Mouse (Mus musculus) forebrain, embryonic 11.5 days (tissue): ENCODE measurements around the gene Pcnx3. TPM values are rescaled to one million over a fixed set of nuclear protein-coding genes. Genes with fewer than 3 reads are reported as not detected.

Experiments used
- ATAC-seq: fragments of 200-750 bp; cut with Nextera tagmentation; replicated peaks from 2 replicates; pipeline ENCODE4 v1.8.0; 2017; ENCODE audit warnings: moderate TSS enrichment; ENCODE audit not compliant: low FRiP score
- DNase-seq: peaks from one replicate; pipeline ENCODE4 v3.0.0-alpha.2; 2017; ENCODE audit warnings: low spot score
- H3K27ac ChIP-seq: fragments of 300-500 bp; sonication (generic); 2 replicates; pipeline ENCODE4 v1.5.1; 2014; ENCODE audit warnings: low read depth, low read length
- H3K27me3 ChIP-seq: fragments of 300-500 bp; sonication (generic); 2 replicates; pipeline ENCODE4 v1.6.1; 2014; ENCODE audit warnings: mild to moderate bottlenecking, low read length, mixed read lengths; ENCODE audit not compliant: control insufficient read depth, insufficient read depth
- H3K36me3 ChIP-seq: fragments of 300-500 bp; sonication (generic); 2 replicates; pipeline ENCODE4 v1.6.1; 2014; ENCODE audit warnings: mild to moderate bottlenecking, low read length, moderate library complexity, mixed read lengths; ENCODE audit not compliant: control insufficient read depth, insufficient read depth
- H3K4me1 ChIP-seq: fragments of 300-500 bp; sonication (generic); replicated peaks from 2 replicates; pipeline ENCODE4 v1.6.1; 2014; ENCODE audit warnings: low read length, mixed read lengths; ENCODE audit not compliant: control insufficient read depth, insufficient read depth
- H3K4me2 ChIP-seq: fragments of 300-500 bp; sonication (generic); 2 replicates; pipeline ENCODE4 v1.6.1; 2014; ENCODE audit warnings: low read depth, mild to moderate bottlenecking, low read length, moderate library complexity, mixed read lengths; ENCODE audit not compliant: severe bottlenecking
- H3K4me3 ChIP-seq: fragments of 300-500 bp; sonication (generic); 2 replicates; pipeline ENCODE4 v1.5.1; 2014; ENCODE audit warnings: low read depth, low read length
- H3K9ac ChIP-seq: fragments of 300-500 bp; sonication (generic); 2 replicates; pipeline ENCODE4 v1.6.1; 2014; ENCODE audit warnings: low read length
- H3K9me3 ChIP-seq: fragments of 300-500 bp; sonication (generic); 2 replicates; pipeline ENCODE4 v1.6.1; 2016; ENCODE audit warnings: low read length, mixed read lengths; ENCODE audit not compliant: control insufficient read depth
- WGBS: fragments of 180-500 bp; shearing (Covaris S2); extraction: QIAGEN DNeasy Blood & Tissue Kit; methylation state at CpG from one replicate; pipeline ENCODE4 v1.1.7; 2014; 5-methylcytosine and 5-hydroxymethylcytosine counted together
- polyA plus RNA-seq: library from polyadenylated mRNA; unstranded; fragments of >200 nt; fragmentation: Nextera tagmentation; extraction: Ambion mirVana; gene quantifications from 2 replicates; pipeline ENCODE4 v1.2.1, GENCODE M21; 2014

Gene Pcnx3
- polyA plus RNA-seq, 1 experiment from 2014 or later, result 34.1 TPM

- H3K4me3 ChIP-seq, result no peak within 1 kb of the TSS
- no peaks in the 10 kb centered on the region for H3K27me3 ChIP-seq
- H3K36me3 ChIP-seq, result no peaks in the 10 kb centered on the region; the same call in 1 of the 2 replicates
- H3K9ac ChIP-seq, result no peak within 1 kb of the TSS
- H3K4me2 ChIP-seq, result no peak within 1 kb of the TSS
- H3K9me3 ChIP-seq, result no peaks in the 10 kb centered on the region
- WGBS, result 81% methylated on average over 17 of the region's 17 CpGs
- no peaks in the 10 kb centered on the region for H3K4me1 ChIP-seq
- ATAC-seq (no peak), DNase-seq (no peak)
- H3K27ac ChIP-seq, result no peak within 1 kb of the TSS
These were observed 15.6 kb upstream of the Pcnx3 start, which contains the start of gene Kcnk7 for GRCm38 (mm10) chr19:5704163-5704800. Gene Kcnk7, plus strand, starts transcription at chr19:5704367.

GRCm38 (mm10) chr19:5695849-5696462, 7.2 kb upstream of the Pcnx3 start:
- ATAC-seq, result peak; percentile 80
- H3K36me3 ChIP-seq, result peaks cover 6% of the 10 kb centered on the region; the same call in 1 of the 2 replicates

GRCm38 (mm10) chr19:5693801-5694200, 5.1 kb upstream of the Pcnx3 start:
- Histone ChIP-seq H3K27ac (no peak overlapping the region), H3K4me1 (peaks cover 30% of the 10 kb centered on the region), H3K27me3 (0 out of 2 replicates have a peak, but pooled peaks cover 2% of the 10 kb centered on the region), H3K9me3 (no peaks in the 10 kb centered on the region), H3K4me2 (no peak overlapping the region), H3K9ac (no peak overlapping the region), H3K36me3 (peaks cover 6% of the 10 kb centered on the region; the same call in 1 of the 2 replicates), H3K4me3 (no peak overlapping the region)
- DNase-seq, result no peak
- WGBS, result 88% methylated on average over 6 of the region's 6 CpGs
- ATAC-seq, result no peak

More at GRCm38 (mm10) chr19:5695849-5696462, 7.2 kb upstream of the Pcnx3 start:
- 7% methylated on average over 41 of the region's 41 CpGs for WGBS
- Histone ChIP-seq H3K9ac (peak overlapping the region; percentile 52), H3K4me3 (peak overlapping the region; percentile 32), H3K4me2 (peak overlapping the region; percentile 68), H3K27ac (0 out of 2 replicates have a peak overlapping the region, but pooled peaks have one; percentile 12), H3K27me3 (0 out of 2 replicates have a peak, but pooled peaks cover 2% of the 10 kb centered on the region), H3K9me3 (no peaks in the 10 kb centered on the region), H3K4me1 (peaks cover 19% of the 10 kb centered on the region)
- DNase-seq, result peak; percentile 82

- Histone ChIP-seq H3K4me1 (peaks cover 30% of the 10 kb centered on the region), H3K4me2 (no peak overlapping the region), H3K36me3 (peaks cover 6% of the 10 kb centered on the region; the same call in 1 of the 2 replicates), H3K27ac (no peak overlapping the region), H3K4me3 (no peak overlapping the region), H3K9ac (no peak overlapping the region), H3K9me3 (no peaks in the 10 kb centered on the region), H3K27me3 (0 out of 2 replicates have a peak, but pooled peaks cover 2% of the 10 kb centered on the region)
- 84% methylated on average over 10 of the region's 10 CpGs for WGBS
- DNase-seq (no peak), ATAC-seq (no peak)
These were observed 4.2 kb upstream of the Pcnx3 start for GRCm38 (mm10) chr19:5692913-5693396.

- WGBS, result 78% methylated on average over 10 of the region's 10 CpGs
- Histone ChIP-seq H3K27ac (no peak overlapping the region), H3K9ac (peak overlapping the region; percentile 43), H3K4me2 (no peak overlapping the region; the same call in 1 of the 2 replicates), H3K36me3 (peaks cover 1% of the 10 kb centered on the region; the same call in 1 of the 2 replicates), H3K4me3 (no peak overlapping the region), H3K27me3 (0 out of 2 replicates have a peak, but pooled peaks cover 2% of the 10 kb centered on the region), H3K4me1 (peaks cover 36% of the 10 kb centered on the region), H3K9me3 (no peaks in the 10 kb centered on the region)
- no peak for DNase-seq
- ATAC-seq, result no peak
These were observed 3.6 kb upstream of the Pcnx3 start for GRCm38 (mm10) chr19:5692086-5692912.

GRCm38 (mm10) chr19:5691601-5692000, 2.9 kb upstream of the Pcnx3 start:
- Histone ChIP-seq H3K9me3 (no peaks in the 10 kb centered on the region), H3K36me3 (no peaks in the 10 kb centered on the region; the same call in 1 of the 2 replicates), H3K27me3 (0 out of 2 replicates have a peak, but pooled peaks cover 2% of the 10 kb centered on the region), H3K4me1 (peaks cover 39% of the 10 kb centered on the region), H3K4me3 (peak overlapping the region; percentile 9; the same call in 1 of the 2 replicates), H3K9ac (peak overlapping the region; percentile 43), H3K27ac (no peak overlapping the region), H3K4me2 (peak overlapping the region; percentile 99)
- ATAC-seq, result no peak
- DNase-seq, result no peak
- 82% methylated on average over 5 of the region's 5 CpGs for WGBS

GRCm38 (mm10) chr19:5690343-5690735, 1.6 kb upstream of the Pcnx3 start:
- no peaks in the 10 kb centered on the region; the same call in 1 of the 2 replicates for H3K36me3 ChIP-seq
- H3K9ac ChIP-seq, result peak overlapping the region; percentile 86
- H3K9me3 ChIP-seq, result no peaks in the 10 kb centered on the region
- DNase-seq, result no peak
- 0 out of 2 replicates have a peak, but pooled peaks cover 2% of the 10 kb centered on the region for H3K27me3 ChIP-seq
- peaks cover 29% of the 10 kb centered on the region for H3K4me1 ChIP-seq
- H3K4me2 ChIP-seq, result peak overlapping the region; percentile 99
- 76% methylated on average over 15 of the region's 15 CpGs for WGBS
- H3K27ac ChIP-seq, result no peak overlapping the region
- no peak for ATAC-seq
- H3K4me3 ChIP-seq, result peak overlapping the region; percentile 62
